Mouse (Mus musculus) heart, postnatal 0 days (tissue): ENCODE data around the gene Paip2b.

Experiments
- CTCF ChIP-seq: IDR thresholded peaks from 2 replicates; pipeline ENCODE4 v1.5.1; 2016; ENCODE audit warnings: antibody characterized with exemption, control low read depth, low read depth
- EP300 ChIP-seq: IDR thresholded peaks from 2 replicates; pipeline ENCODE4 v1.6.1; 2016; ENCODE audit warnings: antibody characterized with exemption, low read depth

DNA sequence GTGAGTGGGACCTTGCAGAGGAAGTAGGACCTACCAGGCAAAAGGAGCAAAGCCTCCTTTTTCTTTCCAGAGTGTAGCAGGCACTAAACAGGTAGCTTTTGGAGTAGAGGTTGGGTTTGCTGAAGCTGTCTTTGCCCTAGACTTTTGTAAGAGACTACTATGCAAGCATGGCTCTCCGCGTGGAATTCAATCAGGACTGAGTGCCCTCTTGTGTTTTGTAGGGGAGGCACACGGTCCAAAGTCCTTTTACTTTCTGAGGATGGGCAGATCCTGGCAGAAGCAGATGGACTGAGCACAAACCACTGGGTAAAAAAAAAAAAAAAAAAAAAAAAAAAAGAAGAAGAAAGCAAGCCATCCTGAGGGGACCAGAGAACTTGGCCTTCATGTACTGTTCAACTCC is 34.9 kb downstream of the Paip2b start:
- TF ChIP-seq CTCF: no peak
- TF ChIP-seq EP300: no peak
